Mouse (Mus musculus) embryo, embryonic 11.5 days (tissue): ENCODE data around the gene Arf3.

Experiments used
- DNase-seq: peaks from one replicate; pipeline ENCODE4 v3.0.0-alpha.2; 2012; ENCODE audit warnings: low read depth, low spot score

The Arf3 gene

DNA sequence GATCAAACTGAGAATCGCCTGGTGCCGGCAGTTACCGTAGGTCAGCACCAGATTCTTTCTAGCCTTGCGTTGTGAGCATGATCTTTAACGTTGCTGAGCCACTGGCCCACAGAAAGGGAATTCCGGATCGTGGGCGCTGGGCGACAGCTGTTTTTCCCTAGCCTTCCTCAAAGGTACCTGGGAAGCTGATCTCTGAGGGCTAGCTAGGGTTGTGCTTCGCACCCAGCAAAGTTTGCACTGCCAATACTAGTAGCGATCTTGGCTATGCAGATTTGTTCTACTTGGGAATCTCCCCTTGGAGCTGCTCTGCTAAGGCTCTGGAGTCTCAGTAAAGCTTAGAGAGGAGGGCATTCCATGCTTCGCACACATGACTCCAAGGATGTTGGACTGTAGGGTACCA is 28.2 kb upstream of the Arf3 start:
- no peak for DNase-seq

DNA sequence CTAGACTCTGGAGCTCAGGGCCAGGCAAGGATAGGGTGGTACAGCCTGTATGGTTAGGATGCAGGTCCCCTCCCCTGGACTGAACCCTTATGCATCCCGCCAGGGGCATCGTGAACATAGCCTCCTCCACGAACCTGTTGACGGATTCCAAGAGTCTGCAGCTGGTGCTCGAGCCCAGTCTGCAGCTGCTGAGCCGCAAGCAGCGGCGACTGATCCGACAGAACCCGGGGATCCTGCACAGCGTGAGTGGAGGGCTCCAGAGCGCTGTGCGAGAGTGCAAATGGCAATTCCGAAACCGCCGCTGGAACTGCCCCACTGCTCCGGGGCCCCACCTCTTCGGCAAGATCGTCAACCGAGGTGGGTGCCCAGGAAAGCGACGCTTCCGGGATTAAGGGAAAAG is 27.7 kb upstream of the Arf3 start:
- no peak for DNase-seq

DNA sequence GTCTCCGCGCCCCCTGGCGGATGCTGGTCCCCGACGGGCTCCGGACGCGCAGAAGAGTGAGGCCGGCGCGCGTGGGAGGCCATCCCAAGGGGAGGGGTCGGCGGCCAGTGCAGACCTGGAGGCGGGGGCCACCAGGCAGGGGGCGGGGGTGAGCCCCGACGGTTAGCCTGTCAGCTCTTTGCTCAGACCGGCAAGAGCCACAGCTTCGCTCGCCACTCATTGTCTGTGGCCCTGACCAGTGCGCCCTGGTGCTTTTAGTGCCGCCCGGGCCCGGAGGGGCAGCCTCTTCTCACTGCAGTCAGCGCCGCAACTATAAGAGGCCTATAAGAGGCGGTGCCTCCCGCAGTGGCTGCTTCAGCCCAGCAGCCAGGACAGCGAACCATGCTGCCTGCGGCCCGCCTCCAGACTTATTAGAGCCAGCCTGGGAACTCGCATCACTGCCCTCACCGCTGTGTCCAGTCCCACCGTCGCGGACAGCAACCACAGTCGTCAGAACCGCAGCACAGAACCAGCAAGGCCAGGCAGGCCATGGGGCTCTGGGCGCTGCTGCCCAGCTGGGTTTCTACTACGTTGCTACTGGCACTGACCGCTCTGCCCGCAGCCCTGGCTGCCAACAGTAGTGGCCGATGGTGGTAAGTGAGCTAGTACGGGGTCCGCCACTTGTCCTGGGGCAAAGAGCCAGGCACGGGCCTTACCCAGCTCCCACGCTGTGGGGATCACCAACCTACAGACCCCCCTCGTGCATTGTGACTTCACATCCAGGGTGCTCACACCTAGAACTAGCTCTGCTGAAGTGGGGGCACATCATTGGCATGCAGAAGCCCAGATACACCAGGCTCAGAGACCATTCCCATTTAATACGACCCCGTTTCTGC is 26.9 kb upstream of the Arf3 start, which contains the start of gene Wnt1:
TSS of gene Wnt1 (plus strand) at position 197 of the 875 bp plus-strand sequence.
- no peak for DNase-seq

DNA sequence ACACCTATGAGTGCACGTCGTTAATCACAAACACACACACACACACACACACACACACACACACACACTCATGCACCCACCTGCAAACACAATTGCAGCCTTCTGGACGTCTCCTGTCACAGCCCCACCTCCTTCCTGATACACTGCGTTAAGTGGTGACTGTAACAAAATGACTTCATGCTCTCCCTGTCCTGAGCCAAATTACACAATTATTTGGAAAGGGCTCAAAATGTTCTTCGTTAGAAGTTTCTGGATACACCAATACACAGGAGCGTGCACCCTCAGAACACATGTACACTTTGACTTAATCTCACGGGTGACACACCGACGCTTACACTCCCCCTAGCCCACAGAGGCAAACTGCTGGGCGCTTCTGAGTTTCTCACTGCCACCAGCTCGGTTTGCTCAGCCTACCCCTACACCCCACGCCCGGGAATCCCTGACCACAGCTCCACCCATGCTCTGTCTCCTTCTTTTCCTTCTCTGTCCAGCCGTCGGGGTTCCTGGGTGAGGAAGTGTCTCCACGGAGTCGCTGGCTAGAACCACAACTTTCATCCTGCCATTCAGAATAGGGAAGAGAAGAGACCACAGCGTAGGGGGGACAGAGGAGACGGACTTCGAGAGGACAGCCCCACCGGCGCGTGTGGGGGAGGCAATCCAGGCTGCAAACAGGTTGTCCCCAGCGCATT is 26.1 kb upstream of the Arf3 start:
- DNase-seq: no peak

DNA sequence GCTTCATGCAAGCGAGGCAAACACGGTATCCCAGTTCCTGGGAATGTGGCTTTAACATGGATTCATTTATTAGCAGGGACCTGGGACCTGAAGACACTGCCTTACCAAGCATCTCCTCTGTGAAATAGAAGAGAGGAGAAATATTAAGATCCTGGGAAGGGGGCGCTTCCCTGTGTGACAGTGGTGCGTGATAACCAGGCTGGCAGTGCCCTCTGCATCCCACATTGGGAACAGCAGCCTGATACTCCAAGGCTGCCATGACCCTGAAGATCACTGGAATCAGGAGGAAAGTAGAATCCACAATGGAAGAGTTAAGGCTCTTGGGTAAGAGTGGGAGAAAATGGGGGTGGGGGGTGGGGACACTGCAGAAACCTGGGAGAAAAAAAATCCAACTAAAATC is 24.9 kb upstream of the Arf3 start:
- DNase-seq: no peak

DNA sequence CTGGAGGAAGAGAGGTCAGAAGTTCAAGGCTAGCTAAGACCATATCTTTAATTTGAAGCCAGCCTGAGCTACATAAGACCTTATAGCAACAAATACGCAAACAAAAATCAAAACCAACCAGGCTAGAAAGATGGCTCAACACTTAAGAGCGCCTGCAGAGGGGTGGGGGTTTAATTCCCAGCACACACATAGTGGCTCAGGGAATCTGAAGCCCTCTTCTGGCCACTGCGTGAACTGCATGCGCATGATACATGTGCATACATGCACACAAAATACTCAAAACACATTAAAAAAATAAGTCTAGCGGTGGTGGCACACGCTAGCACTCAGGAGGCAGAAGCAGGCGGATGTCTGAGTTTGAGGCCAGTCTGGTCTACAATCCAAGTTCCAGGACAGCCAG is 22.7 kb upstream of the Arf3 start:
- no peak for DNase-seq

DNA sequence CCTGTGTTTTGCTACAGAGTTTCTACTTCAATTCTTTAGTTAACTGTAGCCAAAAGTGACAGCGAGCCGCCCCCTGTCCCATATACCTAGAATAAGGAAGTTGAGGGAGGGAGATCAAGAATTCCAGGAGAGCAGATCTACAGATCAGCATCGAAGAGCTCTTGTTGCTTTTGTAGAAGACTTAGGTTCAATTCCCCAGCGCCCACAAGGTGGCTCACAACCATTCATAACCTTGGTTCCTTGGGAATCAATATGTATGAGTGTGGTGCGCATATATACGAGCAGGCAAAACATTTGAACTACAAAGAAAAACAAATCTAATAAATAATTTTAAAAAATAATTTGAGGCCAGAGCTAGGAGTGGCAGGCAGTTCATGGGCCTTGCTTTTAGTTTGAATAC is 18.2 kb upstream of the Arf3 start:
- DNase-seq: no peak

DNA sequence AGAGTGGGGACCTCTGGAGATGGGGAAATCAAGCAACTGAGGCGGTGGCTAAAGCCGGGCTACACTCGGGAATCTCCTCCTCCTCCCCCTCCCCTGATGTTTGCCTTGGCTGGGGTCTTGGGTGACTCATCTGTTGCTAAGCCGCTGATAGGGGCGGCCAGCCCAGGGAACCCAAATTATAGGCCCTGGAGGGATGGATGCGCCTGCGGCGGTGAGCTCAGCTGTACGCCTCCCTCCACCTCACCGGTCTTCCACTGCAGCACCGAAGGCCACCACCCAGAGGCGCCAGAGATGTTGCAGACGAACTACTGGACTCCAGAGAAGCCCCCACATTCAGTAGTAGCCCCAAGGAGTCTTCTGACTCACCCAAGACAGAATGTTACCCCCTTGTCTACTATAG is 17.6 kb upstream of the Arf3 start:
- DNase-seq: no peak

DNA sequence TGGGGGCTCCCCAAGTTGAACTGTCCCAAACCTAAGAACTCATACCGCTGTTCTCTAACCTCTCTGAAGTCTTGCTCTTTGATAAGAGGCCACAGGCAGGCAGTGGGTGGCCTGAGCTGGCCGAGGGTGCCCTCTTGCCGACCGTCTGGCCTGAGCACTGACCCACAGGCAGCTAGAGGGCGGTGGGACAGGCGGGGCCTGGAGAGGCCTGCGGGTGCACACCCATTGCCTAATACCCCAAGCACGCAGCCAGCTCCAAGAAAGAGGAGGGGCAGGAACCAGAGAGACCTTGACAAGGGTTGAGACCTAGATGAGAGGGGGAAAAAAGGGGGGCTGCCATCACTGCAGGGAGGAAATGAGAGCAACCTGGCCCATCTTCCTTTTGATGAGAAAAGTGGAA is 17.1 kb upstream of the Arf3 start:
- no peak for DNase-seq

DNA sequence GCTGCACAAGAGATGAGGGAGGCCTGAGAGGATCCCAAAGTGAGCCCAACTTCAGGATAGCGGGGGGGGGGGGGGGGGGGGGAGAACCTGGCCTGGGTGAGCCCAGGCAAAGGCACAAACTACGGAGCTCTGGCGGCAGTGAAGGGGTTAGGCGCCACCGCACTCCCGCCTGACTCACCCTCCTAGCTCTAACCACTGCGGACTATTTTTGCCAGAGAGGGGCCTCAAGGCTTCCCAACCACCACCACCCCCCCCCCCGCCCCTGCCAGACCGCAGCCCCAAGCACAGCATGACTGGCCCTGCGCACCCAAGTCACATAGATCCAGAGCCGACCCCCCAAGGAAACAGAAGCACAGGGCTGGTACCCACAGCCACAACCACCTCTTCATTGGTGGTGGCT is 15.8 kb upstream of the Arf3 start:
- no peak for DNase-seq

DNA sequence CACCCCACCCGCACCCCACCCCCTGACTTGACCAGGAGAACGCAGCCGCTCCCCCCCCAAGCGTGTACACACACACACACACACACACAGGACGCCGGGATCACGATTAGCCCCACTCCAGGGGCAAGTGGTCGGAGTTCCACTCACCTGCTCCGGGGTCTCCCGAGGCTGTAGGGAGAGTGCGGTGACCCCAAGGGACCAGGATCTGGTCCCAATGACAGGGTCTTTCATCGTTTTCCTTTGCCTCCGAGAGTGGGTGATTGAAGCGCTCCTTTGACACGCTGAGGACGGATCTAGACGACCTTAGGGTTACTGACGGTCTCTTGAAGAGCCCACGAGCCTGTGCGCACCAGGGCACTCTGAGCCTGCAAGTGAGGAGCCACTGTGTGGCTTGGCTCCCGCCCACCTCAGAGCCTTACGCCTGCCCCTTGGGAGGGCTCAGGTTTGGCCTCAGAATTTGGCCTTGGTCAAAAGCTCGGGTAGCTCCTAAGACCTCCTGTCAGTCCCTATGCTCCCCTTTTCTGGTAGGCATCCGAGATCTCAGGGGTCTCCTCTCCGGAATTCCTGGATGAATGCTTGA is 15.3 kb upstream of the Arf3 start:
- DNase-seq: no peak

DNA sequence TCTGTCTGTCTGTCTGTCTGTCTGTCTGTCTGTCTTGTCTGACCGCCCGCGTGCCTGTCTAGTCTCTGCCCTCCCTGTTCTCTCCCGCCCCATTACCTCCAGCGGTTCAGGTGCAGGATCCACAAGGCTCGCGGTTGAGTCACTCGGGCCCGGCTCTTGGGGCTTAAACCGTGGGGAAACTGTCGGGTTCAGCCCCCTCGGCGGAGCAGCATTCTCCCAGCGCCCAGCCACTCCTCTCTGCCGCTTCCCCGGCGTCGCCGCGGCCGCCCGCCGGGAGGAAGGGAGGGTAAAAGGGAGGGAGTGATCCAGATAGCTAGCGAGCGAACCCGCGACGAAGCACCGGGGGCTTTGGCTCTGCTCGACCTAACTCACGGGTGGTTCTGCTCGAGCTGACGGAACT is 14.7 kb upstream of the Arf3 start, which contains the start of gene Wnt10b:
TSS of gene Wnt10b (minus strand) at position 389 of the 400 bp plus-strand sequence.
- no peak for DNase-seq

DNA sequence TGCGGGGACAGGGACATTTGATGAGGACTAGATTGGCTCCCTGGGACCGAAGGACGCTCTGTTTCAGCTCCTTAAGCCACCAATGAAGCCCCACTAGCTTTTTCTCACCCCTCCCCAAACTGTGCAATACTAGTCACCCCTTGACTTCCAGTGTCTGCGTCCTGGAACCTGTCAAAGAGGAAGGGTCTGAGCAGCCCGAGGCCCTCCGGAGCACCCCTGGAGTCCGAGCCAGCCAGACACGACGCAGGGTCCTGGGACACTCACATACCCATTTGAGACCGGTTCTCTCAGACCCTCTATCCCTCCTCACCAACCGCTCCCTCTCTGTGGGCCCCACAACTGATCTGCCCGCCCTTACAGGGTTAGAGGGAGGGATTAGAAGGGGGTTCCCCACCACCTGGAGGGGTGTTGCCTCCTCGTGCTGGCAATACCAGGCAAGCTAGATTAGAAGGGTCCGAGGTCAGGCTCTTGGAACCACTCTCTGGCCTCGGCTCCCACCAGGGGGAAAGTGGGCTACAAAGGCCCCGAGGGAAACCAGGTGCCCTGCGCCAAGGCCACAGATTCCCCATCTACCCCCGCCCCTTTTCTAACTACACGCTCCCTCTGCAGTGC is 14.1 kb upstream of the Arf3 start:
- DNase-seq: no peak

DNA sequence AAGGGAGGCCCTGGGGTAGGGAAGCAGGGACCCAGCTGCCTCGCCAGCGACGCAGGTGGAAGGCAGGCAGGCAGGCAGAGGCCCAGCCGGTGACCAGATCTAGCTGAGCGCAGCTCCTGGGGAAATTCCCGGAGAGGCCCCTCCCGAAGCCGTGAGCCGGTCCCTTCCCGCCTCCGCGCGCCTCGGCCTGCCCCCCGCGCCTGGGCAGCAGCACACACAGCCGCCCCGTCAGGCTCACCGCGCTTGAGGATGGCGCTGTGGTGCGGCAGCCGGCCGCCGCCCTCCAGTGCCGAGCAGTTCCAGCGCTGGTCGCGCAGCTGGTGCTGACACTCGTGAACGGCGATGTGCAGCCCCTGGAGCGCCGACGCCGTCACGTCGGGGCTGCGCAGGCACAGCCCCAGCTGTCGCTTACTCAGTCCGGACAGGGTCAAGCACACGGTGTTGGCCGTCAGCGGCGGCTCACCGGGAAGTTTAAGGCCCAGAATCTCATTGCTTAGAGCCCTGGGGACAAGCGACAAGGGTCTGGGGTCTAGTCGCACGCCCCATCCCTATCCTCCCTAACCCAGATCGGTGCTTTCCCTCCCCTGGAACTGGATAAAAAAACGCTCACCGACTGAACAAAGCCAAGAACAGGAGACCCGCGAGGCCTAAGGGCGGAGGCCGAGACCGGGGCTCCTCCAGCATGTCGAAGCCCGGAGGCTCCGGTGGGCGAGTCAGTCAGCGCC is 13.4 kb upstream of the Arf3 start:
- no peak for DNase-seq

DNA sequence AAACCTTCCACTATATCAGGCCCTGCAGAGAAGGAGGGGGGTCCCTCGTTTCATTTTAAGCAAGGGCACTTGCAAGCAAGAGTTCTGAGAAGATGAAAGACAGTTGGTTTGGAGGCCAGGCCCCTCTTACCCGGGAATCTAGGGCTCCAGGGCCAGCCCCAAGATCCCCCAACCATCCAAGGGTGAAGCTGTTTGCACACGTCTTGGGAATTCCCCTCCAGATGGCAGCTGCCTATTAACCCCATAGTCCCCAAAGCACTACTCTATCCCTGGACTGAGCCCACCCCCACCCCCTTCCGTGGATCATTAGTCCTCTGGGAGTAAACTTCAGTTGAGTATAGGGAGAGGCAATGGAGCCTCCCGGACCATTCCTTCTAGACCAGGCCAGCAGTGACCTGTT is 12.5 kb upstream of the Arf3 start:
- no peak for DNase-seq

DNA sequence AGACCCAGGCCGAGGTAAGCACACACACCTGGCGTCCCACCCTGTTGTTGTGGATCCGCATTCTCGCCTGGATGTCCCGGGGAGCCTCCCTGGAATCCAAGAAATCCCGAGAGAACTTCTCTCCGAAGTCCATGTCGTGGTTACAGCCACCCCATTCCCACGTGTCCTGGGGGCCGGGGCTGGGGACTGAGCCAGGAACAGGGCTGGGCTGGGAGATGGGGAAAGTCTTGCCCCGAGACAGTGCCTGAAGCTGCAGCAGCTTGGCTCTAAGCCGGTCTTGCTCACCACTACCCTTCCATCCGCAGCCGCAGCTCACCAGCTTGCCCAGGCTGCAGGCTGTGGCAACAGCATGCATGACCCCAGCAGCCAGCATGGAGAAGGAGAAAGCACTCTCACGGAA is 11.1 kb upstream of the Arf3 start:
- no peak for DNase-seq

DNA sequence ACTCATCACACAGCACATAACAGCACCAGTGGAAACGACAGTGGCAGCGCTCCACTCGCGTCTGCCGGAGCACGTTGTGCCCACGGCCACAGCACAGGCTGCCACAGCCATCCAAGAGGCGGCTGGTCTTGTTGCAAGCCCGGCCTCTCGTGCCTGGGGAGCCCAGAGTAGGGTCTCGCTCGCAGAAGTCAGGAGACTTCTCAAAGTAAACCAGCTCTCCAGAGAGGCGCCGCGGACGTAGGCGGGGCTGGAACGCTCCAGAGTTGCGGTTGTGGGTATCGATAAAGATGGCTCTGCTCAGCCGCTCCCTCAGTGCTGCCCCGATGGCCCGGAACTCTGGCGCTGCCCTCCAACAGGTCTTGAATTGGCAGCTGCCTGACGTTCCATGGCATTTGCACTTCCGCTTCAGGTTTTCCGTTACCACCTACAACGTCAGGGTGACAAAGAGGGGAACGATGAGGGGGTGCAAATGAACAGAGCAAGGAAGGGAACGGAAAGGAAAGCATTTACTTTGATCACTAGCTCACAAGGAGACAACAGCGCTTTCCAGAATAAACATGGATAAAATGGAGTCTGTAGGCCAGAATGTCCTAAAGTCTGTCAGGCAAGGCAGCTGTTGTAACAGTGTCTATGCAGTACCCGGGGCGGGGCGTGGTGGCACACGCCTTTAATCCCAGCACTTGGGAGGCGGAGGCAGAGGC is 9.6 kb upstream of the Arf3 start:
- no peak for DNase-seq

DNA sequence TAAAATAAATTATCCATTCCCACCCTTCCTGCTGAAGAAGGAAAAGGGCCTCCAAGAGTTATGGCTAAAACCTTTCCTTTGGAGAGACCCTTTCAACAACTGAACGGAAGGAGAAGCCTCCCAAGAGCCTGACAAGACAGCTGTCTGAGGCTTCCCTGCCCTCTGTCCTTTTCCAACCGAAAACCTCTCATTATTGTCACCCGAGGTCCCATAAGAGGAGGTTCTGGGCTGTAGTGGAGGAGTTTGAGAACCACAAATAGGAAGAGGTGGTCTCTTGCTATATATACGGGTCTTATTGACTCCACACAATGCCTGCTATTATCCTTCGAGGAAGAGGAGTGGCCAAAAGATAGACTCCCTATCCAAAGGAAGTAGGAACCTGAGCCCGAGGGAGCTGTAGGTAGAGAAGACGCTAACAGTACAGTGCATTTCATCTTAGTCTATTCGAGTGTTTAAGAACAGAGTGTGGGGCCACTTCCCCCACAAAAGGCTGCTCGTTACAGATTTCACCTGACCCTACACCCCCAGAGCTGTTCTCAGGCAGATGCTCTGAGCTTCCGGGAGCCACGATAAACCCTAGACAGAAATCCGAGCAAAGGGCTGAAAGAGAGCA is 8.9 kb upstream of the Arf3 start:
- DNase-seq: no peak

DNA sequence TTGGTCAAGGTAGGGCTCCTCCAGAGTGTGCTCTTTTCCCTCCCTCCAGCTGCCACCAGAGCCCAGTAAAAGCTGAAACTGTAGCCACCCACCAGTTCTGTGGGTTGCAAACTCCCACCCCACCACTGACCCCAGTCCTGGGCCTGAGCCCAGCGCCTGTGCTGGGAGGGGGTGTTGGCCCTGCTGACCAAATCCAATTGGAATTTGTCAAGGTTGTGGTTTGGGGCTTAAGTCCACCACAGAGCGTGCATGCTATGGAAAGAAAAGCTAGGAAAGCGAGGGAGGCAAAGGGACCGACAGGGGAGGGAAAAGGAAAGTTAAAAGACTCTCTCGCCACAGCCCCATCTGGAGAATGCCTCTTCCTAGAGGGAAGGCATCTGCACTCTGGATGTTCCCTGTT is 5.2 kb upstream of the Arf3 start:
- DNase-seq: no peak

DNA sequence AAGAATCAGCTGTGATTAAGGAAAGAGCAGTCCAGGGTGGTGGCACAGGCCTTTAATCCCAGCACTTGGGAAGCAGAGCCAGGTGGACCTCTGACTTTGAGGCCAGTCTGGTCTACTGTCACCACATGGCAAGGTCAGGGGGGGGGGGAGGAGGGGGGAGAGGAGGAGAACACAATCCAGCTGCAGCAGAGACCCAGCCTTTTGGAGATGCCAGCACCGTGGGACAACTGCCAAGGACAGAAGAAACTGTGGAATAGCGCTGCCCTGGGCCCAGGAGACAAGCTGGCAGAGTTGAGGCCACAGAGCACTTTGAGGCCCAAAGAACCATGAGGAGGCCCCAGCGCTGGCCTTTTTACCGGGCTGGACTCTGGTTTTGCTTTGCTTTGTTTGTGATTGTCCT is 2.9 kb upstream of the Arf3 start:
- DNase-seq: no peak

DNA sequence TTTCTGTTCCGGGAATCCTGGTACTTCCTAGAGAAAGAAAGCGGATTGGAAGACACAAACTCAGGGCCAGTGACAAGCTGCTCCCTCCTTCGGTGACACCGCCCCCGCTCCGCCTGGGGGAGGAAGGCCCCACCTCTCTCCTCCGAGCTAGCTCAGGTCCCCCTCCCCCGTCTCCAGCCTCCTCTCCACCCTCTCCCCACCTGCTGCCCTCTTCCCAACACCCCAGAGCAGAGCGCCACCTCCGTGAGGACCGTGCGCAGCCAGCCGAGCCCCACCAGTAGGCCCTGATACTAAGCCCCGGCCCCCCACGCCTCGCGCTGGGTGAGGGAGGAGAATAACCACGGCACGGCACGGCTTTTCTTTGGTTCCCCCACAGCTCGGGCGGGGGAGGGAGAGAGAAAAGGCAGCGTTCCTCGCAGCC is 803 bp downstream of the Arf3 start:
- DNase-seq: peak; percentile 58
